Comparison of ENCODE assay signal across 21 mouse cellular contexts in the genomic region with DNA sequence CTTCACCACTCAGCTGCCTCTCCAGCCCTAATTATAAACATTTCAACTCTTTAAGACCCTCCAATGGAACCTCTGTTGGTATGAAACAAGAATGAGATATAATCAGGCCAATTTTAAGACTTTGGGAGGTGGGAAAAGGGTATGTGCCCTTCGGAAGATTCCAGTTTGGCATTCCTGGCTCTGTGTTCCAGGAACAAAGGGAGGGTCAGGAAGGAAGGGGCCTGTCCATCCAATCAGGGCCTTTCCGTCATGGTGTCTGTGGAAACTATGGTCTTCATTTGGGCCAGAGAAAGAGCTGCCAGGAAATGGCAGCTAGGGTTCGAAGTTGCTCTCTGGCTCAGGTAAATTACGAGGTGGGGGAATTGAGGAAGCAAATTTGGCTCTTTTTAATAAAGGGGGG. TPM values are rescaled to one million over a fixed set of nuclear protein-coding genes. Genes with fewer than 3 reads are reported as not detected.
DNase-seq lines count a peak whose midpoint lies in the region; ATAC-seq and TF ChIP-seq lines count a peak whose summit lies in the region.
"Had no signal": no experiment of that assay in that cellular context is flagged by ENCODE, and none has a peak within 500 bp of the region (broad histone marks: within the 10 kb centered on the region; RNA-seq: fewer than 3 reads in every experiment).

No protein-coding gene starts in this region.

- TF ChIP-seq EP300 in heart, adult 2 months (IDR thresholded peaks at IDR 0.05; ENCODE audit: insufficient read depth, low read depth, low read length), result no peak
- TF ChIP-seq EP300 in heart, postnatal 0 days (IDR thresholded peaks at IDR 0.05; ENCODE audit: low read depth), result no peak

- no peak for ATAC-seq in heart, embryonic 13.5 days (ENCODE audit: extremely low read depth, insufficient number of reproducible peaks, low FRiP score, low TSS enrichment)
- ATAC-seq in lung, embryonic 16.5 days (ENCODE audit: low read depth), result no peak
- no peak for ATAC-seq in heart, postnatal 0 days (ENCODE audit: insufficient read depth, low read depth)
- ATAC-seq: activated CD4-positive, CD25-positive, alpha-beta regulatory T cell, adult 4 months; forebrain, embryonic 15.5 days; intestine, embryonic 15.5 days; Patski had no signal

- 60% methylated on average over 4 of the region's 4 CpGs for WGBS in heart, adult 2 months
- WGBS in heart, embryonic 13.5 days, result 70% methylated on average over 4 of the region's 4 CpGs
- WGBS in lung, embryonic 16.5 days, result 76% methylated on average over 4 of the region's 4 CpGs
- 73% methylated on average over 4 of the region's 4 CpGs for WGBS in heart, postnatal 0 days

- no peak overlapping the region for H3K9ac ChIP-seq in heart, adult 2 months (ENCODE audit: low read depth, low read length)
- H3K9ac ChIP-seq in heart, embryonic 13.5 days, result no peak overlapping the region
- no peak overlapping the region for H3K9ac ChIP-seq in lung, embryonic 16.5 days (ENCODE audit: low read length)
- no peak overlapping the region for H3K9ac ChIP-seq in heart, postnatal 0 days (replicated peaks; ENCODE audit: low read depth, low read length)
- H3K9ac ChIP-seq: embryonic facial prominence, embryonic 12.5 days; forebrain, embryonic 15.5 days; hindbrain, embryonic 14.5 days; intestine, embryonic 15.5 days had no signal

- H3K79me2 ChIP-seq in heart, adult 2 months (replicated peaks; ENCODE audit: control insufficient read depth, insufficient read depth, low read length), result no peaks in the 10 kb centered on the region

- no peak for DNase-seq in heart, adult 2 months
- DNase-seq in heart, adult 8-10 months (ENCODE audit: low spot score), result no peak
- no peak for DNase-seq in heart, adult 9 months (ENCODE audit: low spot score in 2 of 2)
- DNase-seq in lung, postnatal 10 days, result no peak
- no peak for DNase-seq in heart, postnatal 0 days (ENCODE audit: low spot score)
- DNase-seq: adrenal gland, postnatal 14 days; cerebellum, adult 11-12 months; cerebellum, adult 9-10 months; cerebellum, postnatal 25 days; gastrocnemius, postnatal 10 days; kidney, adult 8-10 months had no signal

- no peak for TF ChIP-seq POLR2A in heart, adult 2 months (IDR thresholded peaks at IDR 0.05; ENCODE audit: insufficient read depth, low read depth, low read length)

- H3K4me1 ChIP-seq in heart, adult 2 months (ENCODE audit: control insufficient read depth, insufficient read depth, low read length), result peaks cover 32% of the 10 kb centered on the region
- H3K4me1 ChIP-seq in heart, embryonic 13.5 days, result peaks cover 69% of the 10 kb centered on the region
- H3K4me1 ChIP-seq in lung, embryonic 16.5 days (replicated peaks; ENCODE audit: control insufficient read depth, insufficient read depth, low read length), result peaks cover 20% of the 10 kb centered on the region
- H3K4me1 ChIP-seq in heart, postnatal 0 days (ENCODE audit: control insufficient read depth, insufficient read depth), result peaks cover 70% of the 10 kb centered on the region

- H3K36me3 ChIP-seq in heart, adult 2 months (ENCODE audit: control insufficient read depth, insufficient read depth, low read length), result peaks cover 68% of the 10 kb centered on the region
- H3K36me3 ChIP-seq in heart, embryonic 13.5 days, result peaks cover 13% of the 10 kb centered on the region
- no peaks in the 10 kb centered on the region for H3K36me3 ChIP-seq in lung, embryonic 16.5 days (ENCODE audit: control insufficient read depth, insufficient read depth, low read length)
- peaks cover 26% of the 10 kb centered on the region for H3K36me3 ChIP-seq in heart, postnatal 0 days (replicated peaks; ENCODE audit: control insufficient read depth, insufficient read depth, low read length)
- H3K36me3 ChIP-seq: embryonic facial prominence, embryonic 12.5 days; forebrain, embryonic 15.5 days; hindbrain, embryonic 10.5 days; intestine, embryonic 15.5 days had no signal

- H3K4me3 ChIP-seq in heart, adult 2 months, result no peak overlapping the region
- no peak overlapping the region for H3K4me3 ChIP-seq in heart, embryonic 13.5 days
- no peak overlapping the region for H3K4me3 ChIP-seq in lung, embryonic 16.5 days (ENCODE audit: low read length)
- H3K4me3 ChIP-seq in heart, postnatal 0 days (ENCODE audit: low read depth, low read length), result no peak overlapping the region
- H3K4me3 ChIP-seq: embryonic facial prominence, embryonic 12.5 days; forebrain, embryonic 15.5 days; hindbrain, embryonic 10.5 days; intestine, embryonic 15.5 days had no signal

- TF ChIP-seq CTCF in heart, adult 2 months (IDR thresholded peaks at IDR 0.05), result no peak
- no peak for TF ChIP-seq CTCF in heart, postnatal 0 days (IDR thresholded peaks at IDR 0.05; ENCODE audit: low read depth)

- peak overlapping the region; percentile 83 for H3K27ac ChIP-seq in heart, adult 2 months
- peak overlapping the region; percentile 84 for H3K27ac ChIP-seq in heart, embryonic 13.5 days (replicated peaks)
- H3K27ac ChIP-seq in lung, embryonic 16.5 days (ENCODE audit: low read length), result peak overlapping the region; percentile 61; the same call in 1 of the 2 replicates
- H3K27ac ChIP-seq in heart, postnatal 0 days (ENCODE audit: low read depth), result peak overlapping the region; percentile 94
- H3K27ac ChIP-seq: embryonic facial prominence, embryonic 12.5 days; forebrain, embryonic 15.5 days; hindbrain, embryonic 10.5 days; hindbrain, embryonic 14.5 days; intestine, embryonic 15.5 days had no signal

- no peaks in the 10 kb centered on the region for H3K27me3 ChIP-seq in heart, adult 2 months (ENCODE audit: control insufficient read depth, insufficient read depth, low read length)
- no peaks in the 10 kb centered on the region for H3K27me3 ChIP-seq in heart, embryonic 13.5 days (replicated peaks)
- no peaks in the 10 kb centered on the region for H3K27me3 ChIP-seq in lung, embryonic 16.5 days (ENCODE audit: control insufficient read depth, insufficient read depth, low read depth, low read length)
- no peaks in the 10 kb centered on the region for H3K27me3 ChIP-seq in heart, postnatal 0 days (ENCODE audit: control insufficient read depth, insufficient read depth, low read length)
- H3K27me3 ChIP-seq: CH12.LX; embryonic facial prominence, embryonic 12.5 days; forebrain, embryonic 15.5 days; intestine, embryonic 15.5 days; Patski had no signal

- no peaks in the 10 kb centered on the region for H3K9me3 ChIP-seq in heart, embryonic 13.5 days
- no peaks in the 10 kb centered on the region for H3K9me3 ChIP-seq in lung, embryonic 16.5 days (ENCODE audit: control insufficient read depth, low read length)
- no peaks in the 10 kb centered on the region for H3K9me3 ChIP-seq in heart, postnatal 0 days (replicated peaks; ENCODE audit: control insufficient read depth, low read length)
- H3K9me3 ChIP-seq: embryonic facial prominence, embryonic 12.5 days; forebrain, embryonic 15.5 days; hindbrain, embryonic 10.5 days; intestine, embryonic 15.5 days had no signal

- no peak overlapping the region for H3K4me2 ChIP-seq in heart, embryonic 13.5 days
- no peak overlapping the region for H3K4me2 ChIP-seq in lung, embryonic 16.5 days (ENCODE audit: low read depth, low read length)
- H3K4me2 ChIP-seq in heart, postnatal 0 days (ENCODE audit: low read depth, low read length), result no peak overlapping the region
- H3K4me2 ChIP-seq: embryonic facial prominence, embryonic 12.5 days; forebrain, embryonic 15.5 days; hindbrain, embryonic 14.5 days; intestine, embryonic 15.5 days had no signal

- intact Hi-C loops in heart, adult 2 months (cut with DNase I), result no loop called here

RNA-seq across cellular contexts. Expression of a gene that starts 46.3 kb away (rescaled TPM):
- 100 to 1,000 TPM; 330 to 373 TPM for total RNA-seq in heart, adult 2 months (2021)
- 213 and 279 TPM in 2 replicates for polyA plus RNA-seq in heart, adult 2 months (2012; rRNA removed)
- total RNA-seq in heart, adult 8-10 months (2022), result 100 to 1,000 TPM; 312 to 410 (median 362) TPM
- 164 and 183 TPM in 2 replicates for polyA plus RNA-seq in heart, embryonic 13.5 days (2015; fragmentation: Nextera tagmentation; extraction: Ambion mirVana)
- polyA plus RNA-seq in lung, embryonic 16.5 days (2015; fragmentation: Nextera tagmentation; extraction: Ambion mirVana), result 92.8 and 94.7 TPM in 2 replicates
- total RNA-seq in heart, postnatal 0 days (2014; rRNA removed; ENCODE audit: low replicate concordance), result 231 and 250 TPM in 2 replicates
- 438 and 547 TPM in 2 replicates for polyA plus RNA-seq in heart, postnatal 0 days (2015; fragmentation: Nextera tagmentation; extraction: Ambion mirVana)
